ENCODE assay signal across 15 mouse cellular contexts in genomic region chr11:75287940-75288339, GRCm38 (mm10).
"Had no signal": no experiment of that assay in that cellular context is flagged by ENCODE, and none has a peak within 500 bp of the region (broad histone marks: within the 10 kb centered on the region; RNA-seq: fewer than 3 reads in every experiment).

No protein-coding gene starts in this region.

- H3K27me3 ChIP-seq: midbrain, embryonic 15.5 days had no signal

- ATAC-seq: liver, postnatal 0 days; midbrain, embryonic 15.5 days had no signal

- DNase-seq: kidney, postnatal 10 days; kidney, postnatal 4 days; liver; liver, embryonic 13.5 days; liver, postnatal 0 days; lung, postnatal 14 days; thymus, postnatal 4 days had no signal

- H3K36me3 ChIP-seq: liver, embryonic 13.5 days; lung, embryonic 15.5 days; midbrain, embryonic 15.5 days; neural tube, embryonic 12.5 days had no signal

- H3K4me3 ChIP-seq: left cerebral cortex, adult 2 months; liver, embryonic 13.5 days; lung, embryonic 15.5 days; megakaryocyte, embryonic 14.5 days; midbrain, embryonic 15.5 days; neural tube, embryonic 12.5 days had no signal

- H3K9ac ChIP-seq: liver, embryonic 13.5 days; liver, postnatal 0 days; lung, embryonic 15.5 days; midbrain, embryonic 15.5 days; neural tube, embryonic 12.5 days had no signal

- H3K4me2 ChIP-seq: liver, embryonic 13.5 days; lung, embryonic 15.5 days; midbrain, embryonic 11.5 days; midbrain, embryonic 15.5 days; neural tube, embryonic 12.5 days had no signal

- H3K9me3 ChIP-seq: liver, embryonic 13.5 days; lung, embryonic 15.5 days; megakaryocyte, embryonic 14.5 days; midbrain, embryonic 15.5 days; neural tube, embryonic 12.5 days had no signal

- H3K27ac ChIP-seq: left cerebral cortex, adult 2 months; liver, embryonic 13.5 days; lung, embryonic 15.5 days; macrophage; midbrain, embryonic 15.5 days; neural tube, embryonic 12.5 days; stomach, postnatal 0 days had no signal
